Mouse (Mus musculus) MEL (cell line): ENCODE results near the gene Pimreg. TPM values are rescaled to one million over a fixed set of nuclear protein-coding genes. Genes with fewer than 3 reads are reported as not detected.

ENCODE experiments used
- DNase-seq: peaks from one replicate; pipeline ENCODE4 v3.0.0; 2011; ENCODE audit warnings: low read depth, low spot score
- H3K27ac ChIP-seq: 2 replicates; pipeline ENCODE4 v1.5.1; 2012; ENCODE audit warnings: low read depth, mild to moderate bottlenecking, control low read depth, low read length, moderate library complexity; ENCODE audit not compliant: control insufficient read depth
- H3K27me3 ChIP-seq, 2 experiments: fragments of 150-350 bp in 1 of 2; sonication (generic) in 1 of 2; 2 replicates each; pipeline ENCODE4 v1.6.1; 2012; ENCODE audit warnings: low read length in 2 of 2, mild to moderate bottlenecking in 2 of 2, improper control_type of control experiment in 1 of 2, moderate library complexity in 1 of 2; ENCODE audit not compliant: insufficient read depth in 2 of 2, control insufficient read depth in 1 of 2
- H3K36me3 ChIP-seq, 2 experiments: 2 replicates each; pipeline ENCODE4 v1.6.1; 2012 to 2014; ENCODE audit warnings: low read length in 2 of 2, improper control_type of control experiment in 1 of 2, inconsistent platforms in 1 of 2, mild to moderate bottlenecking in 1 of 2; ENCODE audit not compliant: insufficient read depth in 2 of 2, control insufficient read depth in 1 of 2
- H3K4me1 ChIP-seq, 2 experiments: fragments of 150-350 bp in 1 of 2; sonication (generic) in 1 of 2; 2 replicates each; pipeline ENCODE4 v1.6.1; 2012; ENCODE audit warnings: low read length in 2 of 2, improper control_type of control experiment in 1 of 2, mild to moderate bottlenecking in 1 of 2; ENCODE audit not compliant: insufficient read depth in 2 of 2, control insufficient read depth in 1 of 2
- H3K4me3 ChIP-seq, 2 experiments: fragments of 150-350 bp in 1 of 2; sonication (generic) in 1 of 2; 2 replicates each; pipeline ENCODE4 v1.5.1; 2012; ENCODE audit warnings: low read depth in 2 of 2, low read length in 2 of 2, mild to moderate bottlenecking in 2 of 2, moderate library complexity in 2 of 2, control low read depth in 1 of 2, improper control_type of control experiment in 1 of 2; ENCODE audit not compliant: control insufficient read depth in 1 of 2, insufficient read depth in 1 of 2
- H3K79me2 ChIP-seq: 2 replicates; pipeline ENCODE4 v1.6.1; 2012; ENCODE audit warnings: mild to moderate bottlenecking, low read length, moderate library complexity; ENCODE audit not compliant: control insufficient read depth, poor library complexity, insufficient read depth
- H3K9ac ChIP-seq: 2 replicates; pipeline ENCODE4 v1.6.1; 2012; ENCODE audit warnings: low read depth, mild to moderate bottlenecking, control low read depth, low read length, moderate library complexity; ENCODE audit not compliant: control insufficient read depth, poor library complexity, severe bottlenecking
- H3K9me3 ChIP-seq: fragments of 150-350 bp; sonication (generic); replicated peaks from 2 replicates; pipeline ENCODE4 v1.6.1; 2012; ENCODE audit warnings: mild to moderate bottlenecking, low read length, improper control_type of control experiment, moderate library complexity; ENCODE audit not compliant: insufficient read depth
- CTCF ChIP-seq, 3 experiments: IDR thresholded peaks in 2 of 3; conservative IDR thresholded peaks in 1 of 3; 2 replicates each; pipeline ENCODE4 v1.5.1; 2011 to 2012; ENCODE audit warnings: low read length in 3 of 3, low read depth in 2 of 3, mild to moderate bottlenecking in 2 of 3, improper control_type of control experiment in 1 of 3, inconsistent platforms in 1 of 3, mixed read lengths in 1 of 3, moderate library complexity in 1 of 3; ENCODE audit not compliant: control insufficient read depth in 1 of 3, insufficient read depth in 1 of 3, poor library complexity in 1 of 3, severe bottlenecking in 1 of 3
- E2F4 ChIP-seq: IDR thresholded peaks from 2 replicates; pipeline ENCODE4 v1.6.1; 2011; ENCODE audit warnings: low read depth, low read length, improper control_type of control experiment, borderline replicate concordance
- EP300 ChIP-seq, 2 experiments: IDR thresholded peaks; 2 replicates each; pipeline ENCODE4 v1.6.1; 2011; ENCODE audit warnings: improper control_type of control experiment in 2 of 2, low read length in 2 of 2, low read depth in 1 of 2, mild to moderate bottlenecking in 1 of 2
- ETS1 ChIP-seq: IDR thresholded peaks from 2 replicates; pipeline ENCODE4 v1.6.1; 2012; ENCODE audit warnings: low read depth, mild to moderate bottlenecking, inconsistent platforms, low read length, improper control_type of control experiment, moderate library complexity
- GABPA ChIP-seq: IDR thresholded peaks from 2 replicates; pipeline ENCODE4 v1.6.1; 2012; ENCODE audit warnings: low read depth, mild to moderate bottlenecking, inconsistent platforms, low read length, improper control_type of control experiment, moderate library complexity
- HCFC1 ChIP-seq: IDR thresholded peaks from 2 replicates; pipeline ENCODE4 v1.6.1; 2012; ENCODE audit warnings: low read depth, mild to moderate bottlenecking, inconsistent platforms, low read length, improper control_type of control experiment, moderate library complexity
- MYB ChIP-seq: IDR thresholded peaks from 2 replicates; pipeline ENCODE4 v1.6.1; 2011; ENCODE audit warnings: mild to moderate bottlenecking, low read depth, low read length, improper control_type of control experiment
- NRF1 ChIP-seq: IDR thresholded peaks from 2 replicates; pipeline ENCODE4 v1.6.1; 2014; ENCODE audit warnings: low read depth, mild to moderate bottlenecking, inconsistent platforms, low read length, improper control_type of control experiment, moderate library complexity; ENCODE audit not compliant: poor library complexity, insufficient read depth, severe bottlenecking
- RAD21 ChIP-seq: IDR thresholded peaks from 2 replicates; pipeline ENCODE4 v1.6.1; 2011; ENCODE audit warnings: mild to moderate bottlenecking, low read depth, low read length, improper control_type of control experiment
- SIN3A ChIP-seq: IDR thresholded peaks from 2 replicates; pipeline ENCODE4 v1.6.1; 2012; ENCODE audit warnings: low read length, improper control_type of control experiment, inconsistent platforms
- SMC3 ChIP-seq: IDR thresholded peaks from 2 replicates; pipeline ENCODE4 v1.6.1; 2011; ENCODE audit warnings: low read depth, low read length, improper control_type of control experiment
- TBP ChIP-seq: IDR thresholded peaks from 2 replicates; pipeline ENCODE4 v1.8.0; 2011; ENCODE audit warnings: low read depth, low read length, improper control_type of control experiment
- USF1 ChIP-seq: IDR thresholded peaks from 2 replicates; pipeline ENCODE4 v1.6.1; 2014; ENCODE audit warnings: low read depth, mild to moderate bottlenecking, inconsistent platforms, low read length, improper control_type of control experiment, moderate library complexity
- USF2 ChIP-seq, 2 experiments: IDR thresholded peaks; 2 replicates each; pipeline ENCODE4 v1.6.1; 2011 to 2012; ENCODE audit warnings: improper control_type of control experiment in 2 of 2, low read length in 2 of 2, borderline replicate concordance in 1 of 2, inconsistent platforms in 1 of 2, low read depth in 1 of 2, mild to moderate bottlenecking in 1 of 2; ENCODE audit not compliant: insufficient read depth in 1 of 2
- ZC3H11A ChIP-seq: IDR thresholded peaks from 2 replicates; pipeline ENCODE4 v1.6.1; 2012; ENCODE audit warnings: low read depth, mild to moderate bottlenecking, inconsistent platforms, low read length, improper control_type of control experiment
- ZMIZ1 ChIP-seq: IDR thresholded peaks from 2 replicates; pipeline ENCODE4 v1.6.1; 2012; ENCODE audit warnings: low read depth, mild to moderate bottlenecking, inconsistent platforms, low read length, improper control_type of control experiment, moderate library complexity
- ZNF384 ChIP-seq: IDR thresholded peaks from 2 replicates; pipeline ENCODE4 v1.6.1; 2012; ENCODE audit warnings: low read depth, mild to moderate bottlenecking, inconsistent platforms, low read length, improper control_type of control experiment
- polyA plus RNA-seq, 2 experiments: library from polyadenylated mRNA; stranded (reverse) in 1 of 2; unstranded in 1 of 2; fragments of >175 nt in 1 of 2; fragments of >200 nt in 1 of 2; gene quantifications; 2 replicates each; pipeline versions ENCODE4 v1.2.1 to v1.2.4; 2012; ENCODE audit warnings: low replicate concordance in 2 of 2, low read depth in 1 of 2; ENCODE audit not compliant: insufficient read length in 2 of 2, insufficient read depth in 1 of 2, missing spikeins in 1 of 2
- total RNA-seq: library from RNA; depleted of rRNA; stranded (reverse); fragments of 300-350 nt; gene quantifications from 2 replicates; pipeline ENCODE4 v1.2.3, GENCODE M21; 2012

The Pimreg gene
- total and polyA plus RNA-seq, 3 experiments = 24.3 to 45.3 TPM; not detected in 1

- no peaks in the 10 kb centered on the region for H3K9me3 ChIP-seq
- TF ChIP-seq RAD21 (no peak), CTCF (IDR thresholded peaks at IDR 0.05 in 2 of 3, conservative IDR thresholded peaks at IDR 0.05 in 1 of 3; ENCODE audit: control insufficient read depth in 1 of 3, insufficient read depth in 1 of 3, low read depth in 2 of 3, low read length in 3 of 3, poor library complexity in 1 of 3, severe bottlenecking in 1 of 3) (no peak), NRF1 (no peak), E2F4 (no peak), TBP (no peak), ZMIZ1 (no peak), ZNF384 (no peak), HCFC1 (no peak)
- H3K79me2 ChIP-seq = no peaks in the 10 kb centered on the region
Measured at GRCm38 (mm10) chr11:72026516-72026915, 15.3 kb upstream of the Pimreg start.

GRCm38 (mm10) chr11:72027836-72028235 is 14.0 kb upstream of the Pimreg start:
- Histone ChIP-seq H3K27ac (no peak overlapping the region), H3K79me2 (no peaks in the 10 kb centered on the region), H3K4me3 (no peak overlapping the region), H3K9ac (no peak overlapping the region), H3K27me3 (no peaks in the 10 kb centered on the region), H3K9me3 (no peaks in the 10 kb centered on the region), H3K36me3 (no peaks in the 10 kb centered on the region), H3K4me1 (peaks cover 0 to 10% of the 10 kb centered on the region in 2 experiments; a peak in 2 of 4 replicates)
- no peak for DNase-seq
- no peak for TF ChIP-seq MYB
- no peak for TF ChIP-seq USF2 (IDR thresholded peaks at IDR 0.05; ENCODE audit: borderline replicate concordance in 1 of 2, insufficient read depth in 1 of 2, low read depth in 1 of 2, low read length in 2 of 2)
- no peak for TF ChIP-seq ZC3H11A
- TF ChIP-seq SMC3 = no peak
- no peak for TF ChIP-seq NRF1
- no peak for TF ChIP-seq USF1
- no peak for TF ChIP-seq GABPA
- TF ChIP-seq E2F4 = no peak
- no peak for TF ChIP-seq SIN3A
- no peak for TF ChIP-seq EP300 (IDR thresholded peaks at IDR 0.05; ENCODE audit: low read depth in 1 of 2, low read length in 2 of 2)
- no peak for TF ChIP-seq ETS1

More at GRCm38 (mm10) chr11:72026516-72026915, 15.3 kb upstream of the Pimreg start:
- no peak for DNase-seq
- Histone ChIP-seq H3K27ac (no peak overlapping the region), H3K27me3 (no peaks in the 10 kb centered on the region), H3K36me3 (no peaks in the 10 kb centered on the region; a peak in 1 of 4 replicates), H3K4me3 (no peak overlapping the region), H3K4me1 (peaks cover 0 to 16% of the 10 kb centered on the region in 2 experiments; a peak in 3 of 4 replicates), H3K9ac (no peak overlapping the region)
